Mouse (Mus musculus) brain, embryonic 14.5 days (tissue): Measurements from ENCODE around the gene Plcd3.

Experiments
- CTCF ChIP-seq: fragments of 200-500 bp; IDR thresholded peaks from 2 replicates; pipeline ENCODE4 v1.5.1; 2012; ENCODE audit warnings: inconsistent platforms, mild to moderate bottlenecking, moderate library complexity, borderline replicate concordance; ENCODE audit not compliant: insufficient read depth, insufficient read length; ENCODE audit errors: extremely low read depth
- POLR2A ChIP-seq: fragments of 200-500 bp; IDR thresholded peaks from 2 replicates; pipeline ENCODE4 v1.6.1; 2012; ENCODE audit warnings: mild to moderate bottlenecking, inconsistent platforms, borderline replicate concordance; ENCODE audit not compliant: poor library complexity, insufficient read depth, insufficient read length, severe bottlenecking; ENCODE audit errors: extremely low read depth

DNA sequence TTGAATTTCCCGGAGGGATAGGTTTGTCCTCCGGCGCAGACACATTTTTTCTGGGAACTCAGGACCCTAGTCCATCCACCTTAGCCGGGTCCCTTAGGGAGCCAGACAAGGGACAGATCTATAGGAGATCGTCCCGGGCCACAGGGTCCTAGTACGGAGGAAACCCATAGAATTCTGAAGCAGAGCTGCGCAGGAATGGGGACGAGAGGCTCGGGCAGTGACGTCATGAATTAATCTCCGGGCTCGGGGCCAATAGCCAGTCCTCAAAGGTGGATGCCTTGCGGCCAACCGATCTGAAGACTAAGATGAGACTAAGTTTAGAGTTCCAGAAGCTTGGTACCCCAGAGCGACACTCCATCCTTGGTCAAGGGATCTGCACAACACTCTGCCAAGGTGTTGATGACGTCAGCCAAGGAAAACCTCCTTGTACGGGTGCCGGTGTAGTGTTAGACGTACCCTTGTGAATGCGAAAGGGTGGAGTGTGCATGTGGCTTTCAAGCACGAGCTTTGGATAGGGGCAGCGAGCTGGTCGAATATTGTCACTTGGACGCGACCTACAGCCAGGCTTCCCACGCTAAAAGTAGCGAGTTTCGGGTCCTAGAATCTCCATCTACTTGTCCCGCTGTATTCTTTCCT lies 526 bp upstream of the Plcd3 start:
- TF ChIP-seq CTCF (no peak), POLR2A (no peak)
